Mouse (Mus musculus) forebrain, embryonic 15.5 days (tissue): ENCODE results near the gene Rbbp4. TPM values are rescaled to one million over a fixed set of nuclear protein-coding genes. Genes with fewer than 3 reads are reported as not detected.

Experiments
- ATAC-seq: fragments of 200-750 bp; cut with Nextera tagmentation; replicated peaks from 2 replicates; pipeline ENCODE4 v1.8.0; 2017; ENCODE audit warnings: mild to moderate bottlenecking, moderate TSS enrichment, moderate library complexity
- H3K27ac ChIP-seq: fragments of 300-500 bp; sonication (generic); replicated peaks from 2 replicates; pipeline ENCODE4 v1.5.1; 2015; ENCODE audit warnings: mild to moderate bottlenecking, inconsistent platforms
- H3K27me3 ChIP-seq: fragments of 300-500 bp; sonication (generic); 2 replicates; pipeline ENCODE4 v1.6.1; 2015; ENCODE audit warnings: inconsistent platforms
- H3K36me3 ChIP-seq: fragments of 300-500 bp; sonication (generic); 2 replicates; pipeline ENCODE4 v1.6.1; 2015; ENCODE audit warnings: mild to moderate bottlenecking, inconsistent platforms
- H3K4me1 ChIP-seq: fragments of 300-500 bp; sonication (generic); 2 replicates; pipeline ENCODE4 v1.6.1; 2015; ENCODE audit warnings: inconsistent platforms
- H3K4me2 ChIP-seq: fragments of 300-500 bp; sonication (generic); replicated peaks from 2 replicates; pipeline ENCODE4 v1.6.1; 2015; ENCODE audit warnings: mild to moderate bottlenecking, inconsistent platforms
- H3K4me3 ChIP-seq: fragments of 300-500 bp; sonication (generic); 2 replicates; pipeline ENCODE4 v1.5.1; 2015; ENCODE audit warnings: mild to moderate bottlenecking, inconsistent platforms
- H3K9ac ChIP-seq: fragments of 300-500 bp; sonication (generic); replicated peaks from 2 replicates; pipeline ENCODE4 v1.6.1; 2015; ENCODE audit warnings: mild to moderate bottlenecking, inconsistent platforms
- H3K9me3 ChIP-seq: fragments of 300-500 bp; sonication (generic); 2 replicates; pipeline ENCODE4 v1.6.1; 2016; ENCODE audit warnings: inconsistent platforms
- WGBS: fragments of 180-500 bp; shearing (Covaris S2); methylation state at CpG from one replicate; pipeline ENCODE4 v1.1.7; 2015; ENCODE audit warnings: mixed read lengths; 5-methylcytosine and 5-hydroxymethylcytosine counted together
- microRNA-seq: library from miRNA; unstranded; fragments of <30 nt; microRNA quantifications from one replicate; pipeline ENCODE4, GENCODE M21; 2016
- polyA plus RNA-seq: library from polyadenylated mRNA; unstranded; fragments of >200 nt; fragmentation: Nextera tagmentation; extraction: Ambion mirVana; gene quantifications from 2 replicates; pipeline ENCODE4 v1.2.1, GENCODE M21; 2015

Rbbp4 gene
- polyA plus RNA-seq, 1 experiment from 2014 or later: 436 TPM

- Histone ChIP-seq H3K4me2 (no peak overlapping the region), H3K9ac (no peak overlapping the region), H3K27ac (no peak overlapping the region), H3K27me3 (no peaks in the 10 kb centered on the region), H3K4me3 (no peak overlapping the region), H3K9me3 (no peaks in the 10 kb centered on the region), H3K4me1 (no peaks in the 10 kb centered on the region), H3K36me3 (no peaks in the 10 kb centered on the region)
- ATAC-seq: no peak
- 94% methylated on average over 4 of the region's 4 CpGs for WGBS
Observed at GRCm38 (mm10) chr4:129266191-129266590, 69.0 kb downstream of the Rbbp4 start.

- 44% methylated on average over 19 of the region's 19 CpGs for WGBS
- H3K36me3 ChIP-seq: no peaks in the 10 kb centered on the region
- no peaks in the 10 kb centered on the region for H3K9me3 ChIP-seq
- ATAC-seq: no peak
- no peaks in the 10 kb centered on the region for H3K27me3 ChIP-seq
- no peak overlapping the region for H3K9ac ChIP-seq
- H3K4me3 ChIP-seq: no peak overlapping the region
- H3K4me2 ChIP-seq: no peak overlapping the region
- H3K4me1 ChIP-seq: peaks cover 4% of the 10 kb centered on the region; the same call in 1 of the 2 replicates
- no peak overlapping the region for H3K27ac ChIP-seq
Observed at GRCm38 (mm10) chr4:129263225-129264021, 71.7 kb downstream of the Rbbp4 start.

GRCm38 (mm10) chr4:129261196-129261595 lies 74.0 kb downstream of the Rbbp4 start, which contains the start of gene C77080:
Gene C77080, minus strand, starts transcription at chr4:129261404.
- Histone ChIP-seq H3K4me2 (no peak within 1 kb of the TSS), H3K4me1 (peaks cover 10% of the 10 kb centered on the region), H3K27ac (no peak within 1 kb of the TSS), H3K36me3 (no peaks in the 10 kb centered on the region), H3K9me3 (no peaks in the 10 kb centered on the region), H3K27me3 (no peaks in the 10 kb centered on the region), H3K9ac (no peak within 1 kb of the TSS), H3K4me3 (no peak within 1 kb of the TSS)
- 4% methylated on average over 2 of the region's 4 CpGs for WGBS
- no peak for ATAC-seq

GRCm38 (mm10) chr4:129260678-129261077 lies 74.5 kb downstream of the Rbbp4 start:
- no peak for ATAC-seq
- no peaks in the 10 kb centered on the region for H3K9me3 ChIP-seq
- peaks cover 10% of the 10 kb centered on the region for H3K4me1 ChIP-seq
- 8% methylated on average over 6 of the region's 6 CpGs for WGBS
- H3K27me3 ChIP-seq: no peaks in the 10 kb centered on the region
- H3K4me2 ChIP-seq: no peak overlapping the region
- H3K9ac ChIP-seq: no peak overlapping the region
- H3K36me3 ChIP-seq: no peaks in the 10 kb centered on the region
- H3K27ac ChIP-seq: no peak overlapping the region
- H3K4me3 ChIP-seq: no peak overlapping the region

DNA sequence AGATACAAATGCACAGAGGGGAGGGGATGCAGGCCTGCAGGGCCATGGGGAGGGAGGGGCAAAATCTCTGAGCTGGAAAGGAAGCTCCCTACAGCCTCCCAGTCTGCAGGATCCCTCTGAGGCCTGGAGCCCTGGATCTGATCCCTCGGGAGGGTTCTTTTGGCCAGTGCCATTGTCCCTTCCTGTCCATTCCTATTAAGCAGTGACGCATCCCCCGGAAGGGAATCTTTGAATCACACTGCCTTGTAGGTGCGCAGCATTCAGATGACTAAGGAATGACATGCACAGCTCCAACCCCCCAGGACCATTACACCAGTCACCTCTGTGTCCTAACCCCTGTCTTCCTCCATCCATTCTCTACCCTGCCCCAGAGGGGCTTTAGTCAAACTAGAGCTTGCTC lies 76.1 kb downstream of the Rbbp4 start:
- no peaks in the 10 kb centered on the region for H3K36me3 ChIP-seq
- no peak overlapping the region for H3K4me2 ChIP-seq
- no peaks in the 10 kb centered on the region for H3K27me3 ChIP-seq
- ATAC-seq: no peak
- H3K4me1 ChIP-seq: peaks cover 10% of the 10 kb centered on the region
- WGBS: 54% methylated on average over 4 of the region's 4 CpGs
- H3K9ac ChIP-seq: no peak overlapping the region
- H3K9me3 ChIP-seq: no peaks in the 10 kb centered on the region
- no peak overlapping the region for H3K27ac ChIP-seq
- no peak overlapping the region for H3K4me3 ChIP-seq

Small RNAs within 50 kb of the gene (microRNA-seq; reads per million reads assigned to microRNA genes)
- gene Gm22994: not detected

Other genes starting within 250 kb of the Rbbp4 start
- not detected in 2 replicates for gene Tmem54, start 229.8 kb downstream of the Rbbp4 start, polyA plus RNA-seq
- gene Hpca, start 213.3 kb downstream of the Rbbp4 start, polyA plus RNA-seq: 48.0 and 53.1 TPM in 2 replicates
- 2.6 and 2.8 TPM in 2 replicates for gene Fndc5, start 198.4 kb downstream of the Rbbp4 start, polyA plus RNA-seq
- 15.3 and 17.2 TPM in 2 replicates for gene S100pbp, start 145.6 kb downstream of the Rbbp4 start, polyA plus RNA-seq
- 106 and 115 TPM in 2 replicates for gene Yars, start 145.6 kb downstream of the Rbbp4 start, polyA plus RNA-seq
- gene C77080, start 74.0 kb downstream of the Rbbp4 start, polyA plus RNA-seq: 4.1 and 4.5 TPM in 2 replicates
- 0.13 and 0.36 TPM in 2 replicates for gene Sync, start 47.8 kb downstream of the Rbbp4 start, polyA plus RNA-seq
- 28.7 and 29.1 TPM in 2 replicates for gene Zbtb8os, start 325 bp upstream of the Rbbp4 start, polyA plus RNA-seq
- gene Zbtb8a, start 42.7 kb upstream of the Rbbp4 start, polyA plus RNA-seq: 16.1 and 17.8 TPM in 2 replicates
- gene Zbtb8b, start 105.5 kb upstream of the Rbbp4 start, polyA plus RNA-seq: 7.3 and 7.5 TPM in 2 replicates
- gene Bsdc1, start 126.2 kb upstream of the Rbbp4 start, polyA plus RNA-seq: 41.6 and 42.7 TPM in 2 replicates
- 0.34 TPM in 1 of 2 replicates, not detected in the other for gene Tssk3, start 155.7 kb upstream of the Rbbp4 start, polyA plus RNA-seq
- 0.61 TPM in 1 of 2 replicates, not detected in the other for gene Fam229a, start 155.8 kb upstream of the Rbbp4 start, polyA plus RNA-seq
- 2,102 and 2,181 TPM in 2 replicates for gene Marcksl1, start 178.2 kb upstream of the Rbbp4 start, polyA plus RNA-seq
- gene Hdac1, start 207.3 kb upstream of the Rbbp4 start, polyA plus RNA-seq: 119 and 130 TPM in 2 replicates
- gene Lck, start 238.3 kb upstream of the Rbbp4 start, polyA plus RNA-seq: 7.6 and 9.2 TPM in 2 replicates
- 0.25 and 0.41 TPM in 2 replicates for gene Fam167b, start 243.2 kb upstream of the Rbbp4 start, polyA plus RNA-seq